Mouse (Mus musculus): ENCODE measurements around the gene 0610009B22Rik. TPM values are rescaled to one million over a fixed set of nuclear protein-coding genes. Genes with fewer than 3 reads are reported as not detected.
A peak's percentile ranks its signal among the peaks of the same experiment; 100 is the strongest.

Gene 0610009B22Rik
- total RNA-seq, 2 experiments from 2014 or later, result 27.5 to 30.1 TPM

- DNase-seq, result no peak
- intact Hi-C loops (cut with DNase I), result loop anchor here (5.0 kb wide), 1 partner anchor 49 kb away; the partner anchor contains the start of gene 0610009B22Rik
These were observed 50.2 kb downstream of the 0610009B22Rik start for GRCm38 (mm10) chr11:51638497-51638896.

GRCm38 (mm10) chr11:51637971-51638414, 50.7 kb downstream of the 0610009B22Rik start:
- intact Hi-C loops (cut with DNase I), result loop anchor here (5.0 kb wide), 1 partner anchor 49 kb away; the partner anchor contains the start of gene 0610009B22Rik
- peak; percentile 55 to 68 for DNase-seq

GRCm38 (mm10) chr11:51636323-51636684, 52.4 kb downstream of the 0610009B22Rik start:
- intact Hi-C loops (cut with DNase I), result loop anchor here (1.0 to 5.0 kb wide), 2 partner anchors 17 to 51 kb away; partner anchors contain the start of genes 0610009B22Rik and Nhp2
- DNase-seq, result peak; percentile 67 to 73

GRCm38 (mm10) chr11:51635525-51636322, 53.0 kb downstream of the 0610009B22Rik start, which contains the start of gene Rmnd5b:
Gene Rmnd5b, minus strand, starts transcription at chr11:51635896.
- DNase-seq, result peak; percentile 93 to 94
- intact Hi-C loops (cut with DNase I), result loop anchor here (1.0 to 5.0 kb wide), 2 partner anchors 16 to 52 kb away; partner anchors contain the start of genes 0610009B22Rik and Nhp2

Other genes starting within 250 kb of the 0610009B22Rik start
- 10 to 100 TPM; 10.5 to 12.1 TPM for gene Phykpl, start 104.1 kb downstream of the 0610009B22Rik start, total RNA-seq (2021)
- gene Hnrnpab, start 82.0 kb downstream of the 0610009B22Rik start, total RNA-seq (2021), result 100 to 1,000 TPM; 237 to 257 TPM
- 10 to 100 TPM; 30.5 to 30.9 TPM for gene Nhp2, start 69.1 kb downstream of the 0610009B22Rik start, total RNA-seq (2021)
- gene Rmnd5b, start 53.0 kb downstream of the 0610009B22Rik start, total RNA-seq (2021), result 10 to 100 TPM; 24.1 to 25.4 TPM
- gene N4bp3, start 38.0 kb downstream of the 0610009B22Rik start, total RNA-seq (2021), result 10 to 100 TPM; 35.0 to 40.5 TPM
- gene D930048N14Rik, start 37.9 kb downstream of the 0610009B22Rik start, total RNA-seq (2021), result 1 to 10 TPM; 1.4 to 2.1 TPM
- 10 to 100 TPM; 22.4 to 22.8 TPM for gene Sec24a, start 74.8 kb upstream of the 0610009B22Rik start, total RNA-seq (2021)
- gene Sar1b, start 74.8 kb upstream of the 0610009B22Rik start, total RNA-seq (2021), result 10 to 100 TPM; 94.0 to 96.2 TPM
- 1 to 10 TPM; 3.5 to 6.6 TPM for gene Jade2, start 168.8 kb upstream of the 0610009B22Rik start, total RNA-seq (2021)

All from heart, postnatal 10 days (tissue).